Mouse (Mus musculus) embryonic fibroblast, embryonic 13.5 days (primary cell): ENCODE measurements at regions not wholly inside any gene's neighbourhood (a gene's known extent, or its start where the extent isn't known, plus 50 kb on each side); places are given as distances from the start of the nearest gene placed in this dataset.

Experiments
- CTCF ChIP-seq: IDR thresholded peaks from 2 replicates; pipeline ENCODE4 v1.5.1; 2011; ENCODE audit warnings: mild to moderate bottlenecking, control low read depth, low read length, moderate library complexity, borderline replicate concordance; ENCODE audit not compliant: insufficient read depth
- POLR2A ChIP-seq: IDR thresholded peaks from 2 replicates; pipeline ENCODE4 v1.6.1; 2011; ENCODE audit warnings: low read depth, mild to moderate bottlenecking, control low read depth, low read length, moderate library complexity

GRCm38 (mm10) chr9:43917467-43917866 lies 125.7 kb upstream of the Thy1 start:
- TF ChIP-seq CTCF (no peak), POLR2A (no peak)
